Mouse (Mus musculus): Measurements from ENCODE around the gene Inpp5a. TPM values are rescaled to one million over a fixed set of nuclear protein-coding genes. Genes with fewer than 3 reads are reported as not detected.

Gene Inpp5a
- polyA plus RNA-seq, 1 experiment from 2014 or later, result 24.4 TPM

- no peak for ATAC-seq (ENCODE audit: insufficient number of reproducible peaks, insufficient read depth, low FRiP score, low TSS enrichment, low read depth)
- no peak overlapping the region for H3K4me3 ChIP-seq
- H3K36me3 ChIP-seq, result no peaks in the 10 kb centered on the region
- peaks cover 50% of the 10 kb centered on the region for H3K4me1 ChIP-seq
- WGBS, result 74% methylated on average over 5 of the region's 5 CpGs
- no peak overlapping the region for H3K4me2 ChIP-seq
- H3K27ac ChIP-seq, result no peak overlapping the region
- no peaks in the 10 kb centered on the region for H3K9me3 ChIP-seq
- no peak overlapping the region for H3K9ac ChIP-seq
- H3K27me3 ChIP-seq, result no peaks in the 10 kb centered on the region
These were observed 48.6 kb downstream of the Inpp5a start for GRCm38 (mm10) chr7:139437471-139437870.

GRCm38 (mm10) chr7:139437926-139438600 lies 49.2 kb downstream of the Inpp5a start:
- Histone ChIP-seq H3K27ac (no peak overlapping the region), H3K9ac (no peak overlapping the region), H3K9me3 (no peaks in the 10 kb centered on the region), H3K4me2 (no peak overlapping the region), H3K27me3 (no peaks in the 10 kb centered on the region), H3K4me1 (peaks cover 51% of the 10 kb centered on the region), H3K4me3 (no peak overlapping the region), H3K36me3 (no peaks in the 10 kb centered on the region)
- ATAC-seq (ENCODE audit: insufficient number of reproducible peaks, insufficient read depth, low FRiP score, low TSS enrichment, low read depth), result no peak
- 45% methylated on average over 9 of the region's 9 CpGs for WGBS

DNA sequence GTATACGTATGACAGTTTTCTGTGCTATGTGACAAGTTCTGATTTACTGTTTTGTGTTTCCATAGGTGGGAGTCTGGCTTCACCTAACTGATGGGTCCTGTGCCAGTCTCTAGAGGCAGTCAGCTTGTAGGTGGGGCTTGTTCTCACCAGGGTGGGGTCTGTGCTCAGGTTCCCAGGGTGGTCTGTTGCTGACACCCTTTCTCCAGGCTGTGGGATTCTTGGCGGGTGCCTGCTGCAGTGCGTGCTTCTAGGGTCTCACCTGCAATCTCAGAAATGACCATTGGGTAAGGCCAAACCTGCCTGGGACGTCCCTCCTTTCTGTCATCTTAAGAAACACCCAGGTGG lies 49.7 kb downstream of the Inpp5a start:
- no peak overlapping the region for H3K4me3 ChIP-seq
- 70% methylated on average over 4 of the region's 4 CpGs for WGBS
- ATAC-seq (ENCODE audit: insufficient number of reproducible peaks, insufficient read depth, low FRiP score, low TSS enrichment, low read depth), result no peak
- H3K27me3 ChIP-seq, result no peaks in the 10 kb centered on the region
- H3K36me3 ChIP-seq, result no peaks in the 10 kb centered on the region
- no peak overlapping the region for H3K4me2 ChIP-seq
- H3K4me1 ChIP-seq, result peaks cover 51% of the 10 kb centered on the region
- H3K9ac ChIP-seq, result no peak overlapping the region
- H3K9me3 ChIP-seq, result no peaks in the 10 kb centered on the region
- H3K27ac ChIP-seq, result peak overlapping the region; percentile 44; the same call in 1 of the 2 replicates

DNA sequence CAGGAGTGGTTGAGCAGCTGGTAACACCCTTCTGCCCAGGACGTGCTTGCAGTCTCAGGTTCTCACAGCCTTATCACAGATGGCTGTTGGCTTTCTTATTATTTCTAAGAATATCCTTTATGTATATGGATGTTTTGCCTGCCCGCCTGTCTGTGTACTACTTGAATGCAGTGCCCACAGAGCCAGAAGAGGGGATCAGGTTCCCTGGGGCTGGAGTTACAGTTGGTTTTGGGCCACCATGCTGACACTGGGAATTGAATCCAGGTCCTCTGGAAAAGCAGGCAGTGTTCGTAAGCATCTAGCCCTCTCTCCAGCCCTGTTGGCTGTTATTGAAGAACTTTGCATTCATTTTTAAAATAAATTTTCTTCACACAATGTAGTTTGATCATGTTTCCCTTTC lies 50.1 kb downstream of the Inpp5a start:
- no peak overlapping the region for H3K4me3 ChIP-seq
- H3K9me3 ChIP-seq, result no peaks in the 10 kb centered on the region
- H3K36me3 ChIP-seq, result no peaks in the 10 kb centered on the region
- no peak overlapping the region for H3K4me2 ChIP-seq
- 38% methylated on average over 3 of the region's 3 CpGs for WGBS
- ATAC-seq (ENCODE audit: insufficient number of reproducible peaks, insufficient read depth, low FRiP score, low TSS enrichment, low read depth), result no peak
- peak overlapping the region; percentile 44; the same call in 1 of the 2 replicates for H3K27ac ChIP-seq
- no peak overlapping the region for H3K9ac ChIP-seq
- H3K4me1 ChIP-seq, result peaks cover 51% of the 10 kb centered on the region
- no peaks in the 10 kb centered on the region for H3K27me3 ChIP-seq

DNA sequence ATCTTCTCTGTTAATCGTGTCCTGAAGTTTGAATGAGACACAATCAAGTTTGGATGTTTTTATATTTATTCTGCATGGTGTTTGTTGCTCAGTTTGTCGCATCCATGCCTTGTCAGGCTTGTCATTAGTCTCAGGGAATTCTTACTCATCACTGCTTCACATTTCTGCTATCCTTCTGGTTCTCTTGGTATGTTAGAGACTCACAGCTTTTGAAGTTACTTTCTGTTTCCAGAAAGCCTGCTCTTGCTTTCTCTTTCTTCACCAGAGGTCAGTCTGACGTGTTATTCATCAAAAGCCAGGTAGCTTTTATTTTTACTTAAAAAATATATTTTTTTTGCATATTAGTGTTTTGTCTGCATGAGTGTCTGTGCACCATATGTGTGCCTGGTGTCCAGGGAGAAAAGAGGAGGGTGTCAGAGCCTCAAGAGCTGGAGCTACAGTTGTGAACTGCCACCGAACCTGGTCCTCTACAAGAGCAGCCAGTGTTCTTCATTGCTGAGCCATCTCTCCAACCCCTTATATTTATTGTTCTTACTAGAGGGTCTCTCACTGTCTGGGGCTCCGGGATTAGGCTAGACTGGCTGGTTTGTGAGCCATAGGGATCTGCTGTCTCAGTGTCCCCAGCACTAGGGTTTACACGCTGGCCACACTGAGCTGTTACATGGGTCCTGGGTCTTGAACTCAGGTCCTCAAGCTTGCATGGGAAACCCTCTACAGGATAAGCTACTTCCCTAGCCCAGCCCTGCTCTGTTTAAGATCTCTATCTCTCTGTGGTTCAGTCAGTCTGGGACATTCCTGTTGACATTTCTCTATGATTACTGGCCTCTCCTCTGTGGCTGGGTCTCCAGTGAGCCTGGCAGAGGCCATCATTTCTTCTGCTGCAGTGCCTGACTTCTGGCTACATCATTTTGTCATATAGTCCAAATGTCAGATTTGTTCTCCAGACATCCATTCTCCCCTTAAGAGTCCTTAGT lies 51.3 kb downstream of the Inpp5a start:
- no peak overlapping the region for H3K9ac ChIP-seq

GRCm38 (mm10) chr7:139441022-139441421 lies 52.1 kb downstream of the Inpp5a start:
- H3K4me1 ChIP-seq, result peaks cover 50% of the 10 kb centered on the region

More for the DNA sequence above, 51.3 kb downstream of the Inpp5a start:
- Histone ChIP-seq H3K9me3 (no peaks in the 10 kb centered on the region), H3K4me1 (peaks cover 50% of the 10 kb centered on the region), H3K27ac (no peak overlapping the region), H3K4me2 (no peak overlapping the region), H3K36me3 (no peaks in the 10 kb centered on the region), H3K27me3 (no peaks in the 10 kb centered on the region), H3K4me3 (no peak overlapping the region)
- 75% methylated on average over 6 of the region's 6 CpGs for WGBS
- ATAC-seq (ENCODE audit: insufficient number of reproducible peaks, insufficient read depth, low FRiP score, low TSS enrichment, low read depth), result no peak

DNA sequence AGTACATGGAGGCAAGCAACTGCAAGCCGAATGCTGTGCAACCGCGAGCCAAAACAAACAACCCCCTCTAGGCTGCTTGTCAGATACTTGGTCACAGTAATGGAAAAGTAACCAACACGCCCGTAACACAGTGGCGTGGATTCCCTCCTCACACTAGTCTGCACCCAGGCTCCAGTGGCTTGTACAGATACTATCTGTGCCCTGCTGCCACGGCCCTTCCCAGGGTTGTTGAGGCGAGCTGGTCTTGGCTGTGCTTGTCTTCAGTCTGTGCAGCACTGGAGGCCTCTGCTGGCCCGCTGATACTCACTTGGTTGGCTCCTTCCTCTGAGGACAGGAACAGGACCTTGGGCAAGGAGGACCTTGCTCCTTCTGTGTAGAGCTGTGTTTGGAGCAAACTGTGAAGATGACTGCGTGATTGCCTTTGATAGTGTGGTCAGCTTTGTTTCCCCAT lies 52.9 kb downstream of the Inpp5a start:
- Histone ChIP-seq H3K27ac (no peak overlapping the region), H3K36me3 (no peaks in the 10 kb centered on the region)

More at GRCm38 (mm10) chr7:139441022-139441421, 52.1 kb downstream of the Inpp5a start:
- Histone ChIP-seq H3K27me3 (no peaks in the 10 kb centered on the region), H3K36me3 (no peaks in the 10 kb centered on the region), H3K9ac (no peak overlapping the region; the same call in 1 of the 2 replicates), H3K4me3 (no peak overlapping the region), H3K4me2 (no peak overlapping the region), H3K27ac (0 out of 2 replicates have a peak overlapping the region, but pooled peaks have one; percentile 2), H3K9me3 (no peaks in the 10 kb centered on the region)
- 25% methylated on average over 5 of the region's 5 CpGs for WGBS
- no peak for ATAC-seq (ENCODE audit: insufficient number of reproducible peaks, insufficient read depth, low FRiP score, low TSS enrichment, low read depth)

GRCm38 (mm10) chr7:139445621-139446020 lies 56.7 kb downstream of the Inpp5a start:
- Histone ChIP-seq H3K36me3 (0 out of 2 replicates have a peak, but pooled peaks cover 4% of the 10 kb centered on the region), H3K4me1 (peaks cover 26% of the 10 kb centered on the region), H3K27me3 (no peaks in the 10 kb centered on the region), H3K4me2 (no peak overlapping the region), H3K4me3 (no peak overlapping the region), H3K9ac (no peak overlapping the region), H3K9me3 (no peaks in the 10 kb centered on the region), H3K27ac (no peak overlapping the region)
- WGBS, result 74% methylated on average over 8 of the region's 8 CpGs
- no peak for ATAC-seq (ENCODE audit: insufficient number of reproducible peaks, insufficient read depth, low FRiP score, low TSS enrichment, low read depth)

More for the DNA sequence above, 52.9 kb downstream of the Inpp5a start:
- Histone ChIP-seq H3K4me3 (no peak overlapping the region), H3K27me3 (no peaks in the 10 kb centered on the region), H3K4me2 (no peak overlapping the region), H3K9ac (no peak overlapping the region), H3K4me1 (peaks cover 50% of the 10 kb centered on the region), H3K9me3 (no peaks in the 10 kb centered on the region)
- 70% methylated on average over 10 of the region's 10 CpGs for WGBS
- no peak for ATAC-seq (ENCODE audit: insufficient number of reproducible peaks, insufficient read depth, low FRiP score, low TSS enrichment, low read depth)

DNA sequence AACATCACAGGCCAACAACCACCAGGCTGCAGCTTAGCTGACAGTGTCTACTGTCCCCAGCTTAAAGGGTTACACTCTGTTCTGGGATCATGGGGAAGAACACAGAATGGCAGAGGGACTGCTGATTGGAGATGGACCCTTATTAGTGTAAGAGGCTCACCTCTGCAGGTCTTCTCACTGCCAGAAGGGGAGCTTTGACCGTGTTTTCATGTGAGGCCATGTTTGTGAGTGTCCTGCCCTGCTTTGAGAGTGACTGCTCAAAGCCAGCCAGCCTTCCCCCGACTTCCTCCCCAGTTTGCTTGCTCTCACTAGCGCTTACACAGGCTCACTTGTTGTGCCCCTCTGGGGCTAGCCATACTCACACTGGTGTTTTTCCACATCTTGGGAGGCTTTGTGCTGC lies 58.5 kb downstream of the Inpp5a start:
- Histone ChIP-seq H3K4me3 (no peak overlapping the region), H3K9ac (no peak overlapping the region), H3K4me1 (peaks cover 8% of the 10 kb centered on the region), H3K27ac (no peak overlapping the region), H3K4me2 (no peak overlapping the region), H3K9me3 (no peaks in the 10 kb centered on the region), H3K36me3 (0 out of 2 replicates have a peak, but pooled peaks cover 4% of the 10 kb centered on the region), H3K27me3 (no peaks in the 10 kb centered on the region)
- 76% methylated on average over 3 of the region's 3 CpGs for WGBS
- ATAC-seq (ENCODE audit: insufficient number of reproducible peaks, insufficient read depth, low FRiP score, low TSS enrichment, low read depth), result no peak

DNA sequence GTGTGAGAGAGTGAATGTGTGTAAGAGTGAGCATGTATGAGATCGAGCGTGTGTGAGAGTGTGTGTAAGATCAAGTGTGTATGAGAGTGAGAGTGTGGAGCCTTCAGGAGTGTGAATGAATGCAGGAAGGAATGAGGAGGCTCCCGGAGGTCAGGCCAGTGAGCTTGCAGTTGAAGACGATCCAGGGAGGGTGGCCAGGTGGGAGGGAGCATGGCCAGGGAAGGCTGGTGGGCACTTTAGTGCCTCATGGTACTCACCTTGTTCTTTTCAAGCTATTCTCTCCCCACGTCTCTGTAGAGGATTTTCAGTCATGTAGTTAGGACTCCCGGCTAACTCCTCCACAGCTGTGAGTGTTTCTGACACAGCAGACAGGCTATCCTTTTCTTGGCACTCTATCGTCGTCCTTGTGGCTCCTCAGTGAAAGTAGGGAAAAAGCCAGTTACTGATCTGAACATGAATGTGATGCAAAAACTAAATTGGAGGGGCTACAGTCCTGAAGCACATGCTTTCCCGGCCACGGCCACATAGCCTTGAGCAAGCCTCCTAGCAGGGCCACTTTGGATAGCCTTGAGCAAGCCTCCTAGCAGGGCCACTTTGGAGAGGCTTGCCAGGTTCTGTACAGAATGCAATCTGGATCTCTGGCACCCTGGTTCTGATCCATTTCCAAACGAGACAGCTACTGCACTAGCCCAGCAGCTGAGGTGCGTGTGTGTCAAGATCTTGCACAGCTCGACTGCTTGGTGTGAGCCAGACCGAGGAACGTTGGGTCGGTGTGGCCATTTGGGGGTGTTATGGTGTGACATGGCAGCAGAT lies 61.5 kb downstream of the Inpp5a start:
- WGBS, result 83% methylated on average over 16 of the region's 16 CpGs
- Histone ChIP-seq H3K27ac (no peak overlapping the region), H3K9ac (no peak overlapping the region), H3K4me1 (no peaks in the 10 kb centered on the region), H3K4me2 (no peak overlapping the region), H3K27me3 (no peaks in the 10 kb centered on the region), H3K36me3 (0 out of 2 replicates have a peak, but pooled peaks cover 4% of the 10 kb centered on the region), H3K4me3 (no peak overlapping the region), H3K9me3 (no peaks in the 10 kb centered on the region)
- ATAC-seq (ENCODE audit: insufficient number of reproducible peaks, insufficient read depth, low FRiP score, low TSS enrichment, low read depth), result no peak

DNA sequence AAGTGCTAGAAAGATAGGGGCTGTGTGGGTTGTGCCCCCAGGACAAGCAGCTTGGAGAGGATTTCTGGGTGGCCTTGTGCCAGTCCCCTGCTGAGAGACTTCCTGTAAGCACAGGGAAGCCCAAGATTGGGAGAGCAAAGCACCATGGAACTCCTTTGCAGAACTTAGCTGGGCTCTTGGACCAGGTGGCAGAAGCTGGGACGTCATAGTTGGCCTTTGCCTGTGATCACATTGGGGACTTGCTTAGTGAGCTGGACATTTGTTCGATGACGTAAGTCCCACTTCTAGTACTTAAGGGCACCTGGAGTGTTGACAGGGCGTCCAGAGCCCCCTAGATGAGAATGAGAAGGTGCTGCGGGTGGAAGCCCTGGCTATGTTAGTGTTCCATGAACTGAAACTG lies 62.8 kb downstream of the Inpp5a start:
- Histone ChIP-seq H3K4me2 (no peak overlapping the region), H3K9ac (no peak overlapping the region), H3K4me1 (no peaks in the 10 kb centered on the region), H3K9me3 (no peaks in the 10 kb centered on the region), H3K27ac (no peak overlapping the region), H3K36me3 (0 out of 2 replicates have a peak, but pooled peaks cover 4% of the 10 kb centered on the region), H3K27me3 (no peaks in the 10 kb centered on the region), H3K4me3 (no peak overlapping the region)
- ATAC-seq (ENCODE audit: insufficient number of reproducible peaks, insufficient read depth, low FRiP score, low TSS enrichment, low read depth), result no peak
- WGBS, result 91% methylated on average over 5 of the region's 5 CpGs
